Mouse (Mus musculus): Measurements from ENCODE around the gene Ube2b.

DNA sequence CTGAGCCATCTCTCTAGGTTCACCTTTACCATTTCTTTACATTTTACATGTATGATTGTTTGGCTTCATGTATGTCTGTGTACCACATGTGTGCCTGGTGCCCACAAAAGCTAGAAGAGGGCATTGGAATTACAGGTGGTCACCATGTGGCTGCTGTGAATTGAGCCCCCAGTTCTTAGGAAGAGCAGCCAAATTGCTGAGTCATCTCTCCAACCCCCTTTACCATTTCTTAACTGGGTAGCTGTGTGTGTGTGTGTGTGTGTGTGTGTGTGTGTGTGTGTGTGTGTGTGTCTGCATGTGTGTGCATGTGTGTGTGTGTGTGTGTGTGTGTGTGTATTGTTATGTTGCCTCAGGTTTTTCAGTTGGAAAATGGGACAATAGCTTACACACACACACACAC is 43.6 kb upstream of the Ube2b start:
- TF ChIP-seq POLR2A (IDR thresholded peaks at IDR 0.05; ENCODE audit: insufficient read depth, low read length) (no peak), CTCF (IDR thresholded peaks at IDR 0.05; ENCODE audit: low read depth, low read length) (no peak), EP300 (IDR thresholded peaks at IDR 0.05; ENCODE audit: insufficient read depth, low read depth, low read length) (no peak)
